Mouse (Mus musculus) T-helper 1 cell (primary cell): ENCODE data around the gene Doc2a.

Experiments used
- in situ Hi-C: fragments of 300-600 bp; cut with MboI, MseI; formaldehyde crosslinking; loops from one replicate; pipeline ENCODE4 v1.15.1; 2025; ENCODE audit warnings: high pct_unique_total_duplicates

Gene Doc2a

DNA sequence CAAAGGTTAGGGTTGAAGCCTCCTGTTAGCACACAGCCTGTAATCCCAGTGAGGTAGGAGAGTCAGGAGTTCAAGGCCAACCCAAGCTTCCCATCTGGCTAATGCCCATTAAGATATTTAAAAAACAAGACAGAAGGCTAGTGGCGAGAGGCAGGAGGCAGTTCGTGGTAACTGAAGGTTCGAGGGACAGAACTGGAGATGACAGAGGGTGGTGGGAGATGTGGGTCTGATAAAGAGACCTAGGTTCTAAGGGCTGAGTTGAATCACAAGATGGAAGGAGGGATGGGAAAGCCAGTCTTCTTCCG lies at the start of gene Doc2a:
Gene Doc2a, plus strand, starts transcription at position 301 of the 305 bp plus-strand sequence.
- in situ Hi-C loops = loop anchor here (25.0 kb wide), 1 partner anchor 115 kb away; the partner anchor contains the start of gene Sez6l2

DNA sequence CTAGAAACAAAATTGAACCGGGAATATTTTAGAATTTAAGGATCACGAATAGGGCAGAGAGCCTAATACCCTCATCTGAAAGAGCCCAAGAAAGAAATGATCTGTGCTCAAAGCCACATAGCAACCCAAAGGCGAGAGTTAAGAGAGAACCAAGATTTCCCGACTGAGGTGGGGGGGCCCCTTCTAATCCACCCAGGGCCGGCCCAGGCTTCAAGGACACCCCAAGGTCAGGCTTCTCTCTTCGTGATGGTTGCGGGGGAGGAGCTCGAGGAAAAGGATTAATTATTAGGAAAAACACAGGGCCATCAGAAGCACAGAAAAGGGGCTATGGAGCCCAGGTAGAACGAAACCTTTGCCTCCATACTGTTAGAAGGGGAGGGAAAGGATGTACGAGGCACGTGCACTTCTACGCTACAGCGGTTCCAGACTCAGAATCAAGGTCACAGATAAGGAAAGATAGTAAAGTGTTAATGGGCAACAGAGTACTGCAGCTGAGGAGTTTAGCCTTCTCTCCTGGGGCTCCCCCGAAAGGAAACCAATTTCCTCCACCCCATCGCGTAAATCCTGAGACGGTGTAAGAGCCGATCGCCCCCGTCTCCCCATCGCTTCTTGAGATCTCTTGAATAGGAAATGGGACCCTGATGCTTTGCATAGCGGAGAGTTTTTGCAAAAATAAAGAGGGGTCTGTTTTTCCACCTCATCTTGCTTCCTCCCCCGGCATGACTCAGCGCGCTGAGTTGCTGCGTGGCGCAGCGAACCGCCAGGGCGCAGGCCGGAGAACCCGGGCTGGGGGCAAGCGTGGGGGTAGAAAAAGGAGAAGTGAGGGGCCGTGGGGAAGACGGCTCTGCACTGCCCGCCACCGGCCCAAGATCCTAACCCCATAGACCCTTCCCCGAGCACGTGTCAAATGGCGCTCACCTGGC lies 48.8 kb upstream of the Doc2a start:
- in situ Hi-C loops = no loop called here

DNA sequence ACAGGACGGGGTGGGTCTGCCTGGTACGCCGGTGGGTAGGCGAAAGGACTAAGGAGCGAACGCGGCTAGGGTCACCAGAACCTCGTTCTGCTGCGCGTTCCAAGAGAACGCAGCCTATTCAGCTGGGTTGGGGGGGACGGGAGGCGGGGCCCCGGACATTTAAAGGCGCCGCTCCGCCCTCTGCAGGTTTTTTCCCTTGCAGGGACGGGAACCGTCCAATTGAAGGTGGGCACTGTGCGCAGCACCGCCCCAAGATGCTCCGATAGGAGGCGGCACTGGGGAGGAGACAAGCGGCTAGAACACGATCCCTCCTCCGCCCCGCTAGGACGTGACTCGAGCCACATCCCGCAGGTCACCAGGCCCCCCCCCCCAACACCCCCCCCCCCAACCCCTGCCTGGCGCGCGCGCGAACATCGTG lies 48.2 kb upstream of the Doc2a start:
- in situ Hi-C loops = no loop called here

DNA sequence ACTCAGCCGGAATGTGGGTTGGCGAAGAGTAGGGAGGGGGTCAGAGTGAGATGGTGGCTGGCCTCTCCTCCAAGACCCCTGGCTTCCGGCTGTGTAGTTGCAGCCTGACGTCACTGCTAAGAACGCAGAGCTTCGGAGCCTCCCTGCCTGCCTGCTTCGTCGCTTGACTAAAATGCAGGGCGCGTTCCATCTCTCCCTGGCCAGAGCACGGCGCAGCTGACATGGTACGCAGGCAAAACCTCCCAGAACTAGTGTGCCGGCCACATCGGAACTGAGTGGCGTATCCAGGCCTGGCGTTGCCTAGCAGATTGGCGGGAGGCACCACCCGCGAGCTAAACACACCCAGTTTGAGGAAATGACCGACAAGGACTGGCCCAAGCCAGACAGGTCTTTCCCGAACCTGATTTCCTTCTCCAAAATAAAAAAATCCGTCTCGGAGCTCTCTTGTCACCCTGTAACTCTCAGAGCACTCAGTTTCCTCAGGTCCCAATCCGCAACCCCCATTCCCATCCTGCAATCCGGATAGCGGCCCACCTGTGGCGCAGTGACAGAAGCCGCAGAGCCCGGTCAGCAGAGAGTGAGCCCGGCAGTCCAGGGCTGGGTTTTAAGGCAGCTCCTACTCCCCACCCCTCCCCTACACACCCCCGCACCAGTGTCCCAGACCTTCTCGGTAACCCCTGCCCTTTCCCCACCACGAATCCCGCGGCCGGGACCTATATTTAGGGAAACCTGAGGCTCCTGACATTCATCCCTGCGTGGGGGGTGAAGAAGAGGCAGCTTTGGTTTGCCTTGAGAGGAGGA lies 47.5 kb upstream of the Doc2a start:
- in situ Hi-C loops = no loop called here

DNA sequence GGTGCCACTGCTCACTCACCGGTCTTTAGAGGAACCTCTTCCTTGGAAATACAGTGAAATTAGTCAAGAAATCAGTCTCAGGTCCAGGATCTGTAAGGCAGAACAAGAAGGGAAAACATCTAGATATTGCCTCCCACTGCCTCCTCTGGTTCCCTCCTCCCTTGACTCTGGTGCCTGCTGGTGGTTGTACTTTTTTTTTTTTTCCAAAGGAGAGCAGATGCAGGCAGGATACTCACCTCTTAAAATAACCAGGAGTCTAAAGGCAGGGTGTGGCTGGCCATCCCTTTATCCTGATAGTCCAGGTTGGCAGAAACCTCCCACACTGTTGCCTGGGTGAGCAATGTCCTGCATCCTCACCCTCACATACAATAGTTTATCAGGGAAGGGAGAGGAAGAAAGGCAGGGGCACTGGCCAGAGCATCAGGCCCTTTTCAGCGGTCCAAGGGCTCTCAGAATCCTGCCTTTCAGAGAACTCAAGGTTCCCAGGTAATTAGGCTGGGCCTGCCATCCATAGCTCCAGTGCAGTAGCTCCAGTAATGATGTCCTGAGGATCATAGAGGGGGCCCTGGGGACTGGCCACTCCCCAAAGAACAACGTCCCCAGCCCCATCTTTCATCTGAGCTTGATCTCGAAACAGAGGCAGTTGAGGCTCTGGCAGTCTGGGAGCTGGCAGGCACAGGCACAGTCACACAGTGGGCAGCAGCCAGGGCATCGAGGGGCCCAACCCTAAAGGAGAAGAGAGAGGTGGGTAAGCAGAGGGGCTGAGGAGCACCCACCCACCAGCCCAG lies 46.8 kb upstream of the Doc2a start:
- in situ Hi-C loops = no loop called here

DNA sequence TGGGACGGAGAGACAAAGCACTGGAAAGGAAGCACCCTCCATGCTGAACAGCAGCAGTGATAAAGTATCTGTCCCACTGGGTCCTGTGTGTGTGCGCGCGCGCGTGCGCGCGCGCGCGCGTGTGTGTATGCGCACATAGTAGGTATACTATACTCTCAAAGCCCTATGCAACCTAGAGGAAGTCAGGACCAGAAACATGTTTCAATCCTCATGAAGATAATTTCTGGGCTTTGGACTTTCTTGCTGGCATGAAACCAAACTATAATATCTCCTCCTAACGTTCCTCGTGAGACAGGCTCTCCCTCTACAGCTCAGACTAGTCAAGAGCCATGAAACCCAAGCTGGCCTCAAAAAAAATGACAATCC lies 46.2 kb upstream of the Doc2a start:
- in situ Hi-C loops = no loop called here

DNA sequence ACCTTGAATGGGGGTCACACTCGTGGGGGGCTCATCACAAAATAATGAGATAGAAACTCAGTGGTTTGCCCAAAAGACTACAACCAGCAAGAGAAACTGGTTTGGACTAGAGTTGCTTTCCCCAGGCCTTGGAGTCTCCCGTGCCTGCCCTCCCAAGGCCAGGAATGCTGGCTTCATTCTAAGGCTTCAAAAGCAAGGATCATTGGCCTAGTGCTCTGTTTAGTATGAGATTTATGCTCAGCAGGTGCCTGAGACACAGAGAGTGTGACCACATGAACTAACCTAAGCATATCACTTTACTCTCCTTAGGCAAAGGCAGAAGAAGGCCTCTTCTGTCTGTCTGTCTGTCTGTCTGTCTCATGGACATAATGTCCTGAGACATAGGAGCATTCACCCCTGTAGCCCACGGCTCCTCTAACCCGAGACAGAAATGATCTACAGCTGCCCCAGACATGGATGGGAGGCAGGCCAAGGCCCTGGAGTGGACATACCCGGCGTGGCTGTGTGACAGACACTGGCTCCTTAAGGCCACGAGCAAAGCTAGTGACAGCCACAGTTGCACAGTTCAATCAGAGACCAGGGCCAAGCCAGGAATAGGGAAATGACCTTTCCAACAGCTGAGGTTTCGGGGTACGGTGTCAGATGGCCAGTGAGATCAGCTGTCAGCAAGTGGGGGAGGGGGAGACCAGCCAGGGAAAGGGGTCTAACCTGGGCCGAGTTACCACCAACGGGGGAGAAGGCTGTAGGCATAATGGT lies 44.9 kb upstream of the Doc2a start:
- in situ Hi-C loops = no loop called here

DNA sequence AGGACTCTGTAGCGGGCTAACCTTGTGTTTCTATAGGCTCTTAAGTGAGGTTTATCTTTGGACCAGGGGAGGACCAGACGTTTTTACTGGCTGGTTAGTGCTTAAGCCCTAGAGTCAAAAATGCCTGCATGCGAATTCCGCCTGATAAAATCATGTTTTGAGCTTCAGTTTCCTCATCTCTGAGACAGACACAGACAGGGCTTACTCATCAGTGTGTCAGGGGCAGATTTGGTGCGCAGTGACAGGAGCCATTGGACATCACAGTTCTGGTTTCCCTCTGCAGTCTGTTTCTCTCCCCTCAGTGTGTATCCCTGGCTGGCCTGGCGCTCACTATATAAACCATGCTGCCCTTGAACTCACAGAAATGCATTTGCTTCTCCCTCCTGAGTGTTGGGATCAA lies 44.0 kb upstream of the Doc2a start:
- in situ Hi-C loops = no loop called here

DNA sequence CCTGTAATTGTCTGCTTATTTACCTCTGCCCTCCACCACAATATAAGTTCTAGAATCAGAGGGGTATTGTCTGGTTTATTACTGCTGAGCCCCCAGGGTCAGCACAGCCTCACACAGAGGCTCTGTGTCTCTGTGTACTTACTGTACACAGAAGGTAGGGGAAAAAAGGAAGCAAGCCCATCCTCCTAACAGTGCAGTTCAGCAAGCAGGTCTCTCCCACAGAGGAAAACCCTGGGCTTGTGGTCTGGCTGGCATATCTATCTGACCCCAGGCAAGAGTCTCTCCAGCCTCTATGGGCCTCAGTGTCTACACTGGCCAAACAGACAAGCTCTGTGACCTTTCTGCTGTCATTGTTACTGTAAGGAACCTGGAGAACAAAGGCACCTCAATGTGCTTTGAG lies 43.5 kb upstream of the Doc2a start:
- in situ Hi-C loops = no loop called here

DNA sequence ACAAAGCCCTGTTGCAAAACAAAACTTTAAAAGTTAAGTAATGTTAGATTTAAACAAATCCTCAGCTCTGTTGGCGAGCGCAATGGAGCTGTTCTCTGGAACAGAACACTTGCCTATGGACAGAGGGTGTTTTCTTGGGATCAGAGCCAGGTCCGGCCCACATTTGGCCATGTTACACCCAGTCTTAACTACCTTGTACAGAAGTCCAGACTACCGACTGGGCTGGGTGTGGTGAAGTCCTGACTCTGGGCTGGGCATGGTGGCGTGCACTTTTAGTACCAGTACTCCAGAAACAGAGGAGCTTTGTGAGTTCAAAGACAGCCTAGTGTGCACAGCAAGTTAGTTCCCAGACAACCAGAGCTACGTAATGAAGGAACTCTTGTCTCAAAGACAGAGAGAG lies 40.3 kb upstream of the Doc2a start:
- in situ Hi-C loops = no loop called here

DNA sequence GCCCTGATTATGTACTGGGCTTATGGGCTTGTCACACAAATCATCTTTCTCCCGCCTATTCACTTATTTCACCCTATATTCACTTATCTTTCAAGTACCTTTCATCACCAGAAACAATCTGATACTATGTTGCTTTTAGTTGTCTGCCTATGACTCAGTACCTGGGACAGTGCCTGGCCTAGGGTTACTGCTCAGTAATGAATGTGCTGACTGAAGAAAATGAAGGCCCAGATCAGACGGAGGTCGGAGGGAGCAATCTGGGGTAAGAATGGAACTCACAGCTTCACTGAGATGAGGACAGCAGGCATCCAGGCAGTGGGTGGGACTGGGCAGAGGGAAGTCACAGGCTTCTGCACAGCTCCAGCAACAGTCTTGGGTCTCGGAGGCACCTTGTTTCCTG lies 39.8 kb upstream of the Doc2a start:
- in situ Hi-C loops = no loop called here

DNA sequence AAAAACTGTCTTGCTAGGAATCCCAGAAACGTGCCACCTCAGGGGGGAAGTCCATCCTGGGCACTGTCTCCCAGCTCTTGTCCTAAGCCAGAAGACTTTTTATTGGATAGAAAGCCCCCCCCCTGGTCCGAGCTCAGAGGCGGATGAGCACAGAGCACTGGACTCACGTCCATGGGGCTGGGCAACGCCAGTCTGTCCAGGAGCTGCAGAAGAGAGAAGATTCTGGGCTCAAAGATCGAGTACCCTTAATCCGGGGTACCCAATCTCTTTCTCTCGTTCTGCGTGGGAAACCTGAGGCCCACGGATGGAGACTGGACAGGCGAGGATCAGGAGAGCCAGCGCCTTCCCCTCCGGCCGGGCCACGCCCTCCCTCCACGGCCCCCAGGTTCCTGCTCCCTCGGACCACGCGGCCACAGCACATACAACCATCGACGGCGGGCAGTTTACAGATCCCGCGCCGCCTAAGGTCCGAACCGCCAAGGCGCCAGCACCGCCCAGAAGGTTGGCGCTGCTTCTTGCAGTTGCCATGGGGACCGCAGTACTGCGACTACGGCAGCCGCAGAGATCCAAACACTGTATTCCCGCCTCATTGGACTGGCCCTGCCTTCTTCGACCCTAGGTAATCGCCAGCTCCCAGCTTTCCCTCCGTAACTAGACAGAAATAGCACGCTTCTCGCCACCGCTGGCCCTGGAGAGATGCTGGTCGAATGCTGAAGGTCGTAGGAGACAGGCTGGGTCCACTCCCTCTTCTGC lies 38.3 kb upstream of the Doc2a start:
- in situ Hi-C loops = no loop called here

DNA sequence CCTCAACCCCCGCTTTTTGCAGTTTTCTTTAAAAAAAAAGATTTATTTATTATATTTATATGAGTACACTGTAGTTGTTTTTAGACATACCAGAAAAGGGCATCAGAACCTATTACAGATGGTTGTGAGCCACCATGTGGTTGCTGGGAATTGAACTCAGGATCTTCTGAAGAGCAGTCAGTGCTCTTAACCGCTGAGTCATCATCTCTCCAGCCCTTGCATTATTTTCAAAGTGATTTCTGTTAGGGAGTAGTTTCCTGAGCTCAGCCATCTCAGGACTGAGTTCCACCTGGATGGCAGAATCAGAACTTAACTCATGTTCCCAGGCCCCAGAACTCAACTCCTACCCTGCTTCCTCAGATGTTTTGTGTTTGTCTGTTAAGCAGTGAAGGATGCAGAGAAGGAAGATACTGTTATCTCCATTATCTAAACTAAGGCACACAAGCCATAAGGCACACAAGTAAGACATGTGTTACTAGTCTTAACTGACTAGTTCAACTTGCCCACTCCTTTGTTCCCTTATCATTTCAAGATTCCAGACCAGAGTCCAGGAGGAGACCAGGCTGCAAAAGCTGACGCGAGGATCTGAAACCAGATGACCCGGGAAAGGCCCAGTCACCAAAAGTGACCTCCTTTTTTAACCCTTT lies 37.4 kb upstream of the Doc2a start:
- in situ Hi-C loops = no loop called here

DNA sequence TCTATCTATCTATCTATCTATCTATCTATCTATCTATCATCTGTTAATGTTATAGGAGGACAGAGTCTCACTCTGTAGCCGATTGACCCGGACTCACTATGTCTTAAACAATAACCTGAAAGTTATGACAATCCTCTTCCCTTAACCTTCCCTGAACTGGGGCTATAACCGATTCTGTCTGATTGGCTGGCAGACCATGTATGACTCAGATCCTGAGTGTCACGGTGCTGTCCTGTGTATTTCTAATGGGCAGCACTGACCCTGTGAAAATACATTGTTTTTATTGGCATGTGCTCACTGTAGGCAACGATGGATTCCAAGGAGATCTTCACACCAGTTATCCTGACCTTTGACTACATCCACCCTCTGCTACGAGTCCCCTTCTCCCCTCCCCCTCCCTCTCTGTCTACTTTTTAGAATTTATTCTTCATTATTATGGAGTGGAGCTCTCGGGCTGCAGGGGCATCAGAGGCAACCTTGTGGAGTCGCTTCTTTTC lies 31.4 kb upstream of the Doc2a start:
- in situ Hi-C loops = no loop called here

DNA sequence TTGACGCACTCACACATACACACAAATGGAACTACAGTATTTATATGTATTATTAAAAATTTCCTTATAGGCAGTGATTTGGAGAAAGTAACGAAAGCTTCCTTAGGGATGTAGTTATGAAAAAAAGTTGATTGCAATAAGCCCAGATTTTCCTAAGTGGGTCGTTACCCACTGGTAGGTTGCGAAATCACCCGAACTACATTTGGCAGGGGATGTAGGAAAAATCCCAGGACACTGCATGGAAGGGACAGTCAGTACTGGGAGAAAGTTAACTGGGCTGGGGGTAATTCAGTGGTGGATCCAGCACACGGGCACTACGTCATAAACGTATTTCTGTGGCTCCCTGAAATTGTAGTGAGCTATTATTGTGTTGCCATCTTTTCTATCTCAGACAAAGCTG lies 30.7 kb upstream of the Doc2a start:
- in situ Hi-C loops = no loop called here

DNA sequence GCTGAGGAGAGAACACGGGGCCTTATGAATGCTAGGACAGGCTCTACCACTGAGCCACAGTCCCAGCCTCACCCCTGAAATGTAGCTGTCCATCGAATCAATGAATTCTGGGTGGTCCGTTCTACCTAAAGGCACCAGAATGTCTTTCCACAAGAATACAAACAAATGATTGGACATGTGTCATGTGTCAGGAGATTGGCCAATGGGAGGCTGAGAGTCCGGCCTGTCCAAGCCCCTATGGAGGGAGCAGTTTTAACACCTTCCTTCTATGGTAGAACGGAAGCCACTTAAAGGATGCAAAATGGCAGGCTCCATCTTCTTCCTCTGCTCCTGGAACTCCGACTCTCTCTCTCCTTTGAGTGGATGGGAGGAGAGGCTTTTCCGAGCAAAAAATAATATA lies 29.6 kb upstream of the Doc2a start:
- in situ Hi-C loops = no loop called here

DNA sequence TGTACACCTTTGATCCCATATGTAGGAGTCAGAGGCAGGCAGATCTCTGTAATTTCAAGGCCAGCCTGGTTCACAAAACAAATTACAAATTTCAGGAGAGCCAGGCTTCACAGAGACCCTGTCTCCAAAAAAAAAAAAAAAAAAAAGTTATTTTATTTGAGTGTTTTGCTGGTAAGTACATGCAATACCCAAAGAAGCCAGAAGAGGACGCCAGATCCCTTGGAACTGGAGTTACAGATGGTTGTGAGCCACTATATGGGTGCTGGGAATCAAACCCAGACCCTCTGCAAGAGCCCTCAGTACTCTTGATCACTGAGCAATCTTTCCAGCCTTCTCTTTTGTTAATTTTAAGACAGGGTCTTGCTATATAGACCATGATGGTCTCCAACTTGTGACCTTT lies 28.4 kb upstream of the Doc2a start:
- in situ Hi-C loops = no loop called here

DNA sequence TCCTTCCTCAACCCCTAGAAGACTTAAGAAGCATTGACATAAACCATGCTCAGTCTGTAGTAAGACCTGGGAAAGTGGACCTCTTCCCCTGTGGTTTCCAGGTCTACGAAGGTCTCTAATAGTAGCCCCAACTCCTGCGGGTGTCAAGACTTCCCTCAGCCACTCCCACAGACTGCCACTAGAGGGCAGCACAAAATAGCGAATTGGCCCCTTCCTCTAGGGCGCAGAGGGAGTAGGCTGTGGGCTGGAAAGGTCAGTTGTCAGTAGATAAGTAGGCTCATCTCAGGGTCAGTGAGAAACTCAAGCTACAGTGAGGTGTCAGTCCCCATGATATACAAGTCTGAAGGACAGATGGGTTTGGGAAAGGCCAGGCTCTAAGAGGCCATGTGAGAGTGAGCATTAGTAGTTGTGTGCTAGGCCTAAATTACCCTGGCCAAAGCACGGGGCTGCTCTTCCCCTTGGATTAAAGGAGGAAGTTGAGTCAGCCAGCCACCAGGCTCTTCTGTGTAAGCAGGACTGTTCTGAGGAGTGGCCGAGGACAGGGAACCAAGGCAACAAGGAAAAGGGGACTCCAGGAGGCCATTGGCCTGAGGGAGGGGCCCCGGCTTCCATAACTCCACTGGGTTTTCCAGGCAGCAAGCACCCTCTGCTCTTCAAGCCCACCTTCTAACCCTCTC lies 25.2 kb upstream of the Doc2a start:
- in situ Hi-C loops = no loop called here

DNA sequence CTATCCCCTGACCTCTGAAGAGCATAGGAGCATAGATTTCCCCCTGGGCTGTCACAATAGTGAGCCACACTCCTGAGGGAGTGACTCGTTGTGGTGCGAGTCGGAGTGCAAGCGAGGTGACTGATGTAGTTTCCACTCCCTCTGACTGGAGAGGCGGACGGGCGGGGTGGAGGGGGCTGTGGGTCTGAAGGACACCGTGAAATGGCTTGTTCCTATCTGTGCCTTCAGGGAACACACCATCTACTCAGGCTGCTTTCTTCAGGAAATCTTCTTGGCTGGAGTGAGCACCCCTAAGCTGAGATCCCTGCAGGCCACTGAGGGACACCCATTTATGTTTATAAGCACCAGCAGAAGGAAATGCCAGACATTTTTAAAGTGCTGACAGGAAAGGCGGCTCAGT lies 24.5 kb upstream of the Doc2a start:
- in situ Hi-C loops = no loop called here
